Mouse (Mus musculus) telencephalon, adult 2 months (tissue): ENCODE measurements around the gene Zc3h12a.
A peak's percentile ranks its signal among the peaks of the same experiment; 100 is the strongest.

ENCODE experiments used
- DNase-seq: peaks from one replicate; pipeline ENCODE4 v3.0.0-alpha.2; 2011; ENCODE audit warnings: low read depth, low spot score

The Zc3h12a gene

DNA sequence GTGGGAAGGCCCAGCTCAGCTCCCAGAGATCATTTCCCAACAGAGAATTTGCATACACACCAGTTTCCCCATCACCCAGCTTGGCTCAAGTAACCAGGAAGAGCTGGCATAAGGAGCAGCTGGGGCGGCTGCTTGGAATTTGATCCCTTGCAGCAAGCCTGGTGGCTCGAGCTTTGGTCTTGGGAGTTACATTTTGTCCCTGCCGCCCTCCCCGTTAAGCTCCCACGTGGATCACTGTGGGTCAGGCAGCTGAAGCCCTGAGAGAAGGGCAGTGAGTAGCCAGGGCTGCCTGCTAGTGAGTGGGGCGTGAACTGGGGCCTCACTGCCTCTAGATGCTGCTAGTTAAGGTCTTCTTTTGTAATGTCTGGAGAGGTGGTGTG is 11.9 kb downstream of the Zc3h12a start:
- peak; percentile 42 for DNase-seq

DNA sequence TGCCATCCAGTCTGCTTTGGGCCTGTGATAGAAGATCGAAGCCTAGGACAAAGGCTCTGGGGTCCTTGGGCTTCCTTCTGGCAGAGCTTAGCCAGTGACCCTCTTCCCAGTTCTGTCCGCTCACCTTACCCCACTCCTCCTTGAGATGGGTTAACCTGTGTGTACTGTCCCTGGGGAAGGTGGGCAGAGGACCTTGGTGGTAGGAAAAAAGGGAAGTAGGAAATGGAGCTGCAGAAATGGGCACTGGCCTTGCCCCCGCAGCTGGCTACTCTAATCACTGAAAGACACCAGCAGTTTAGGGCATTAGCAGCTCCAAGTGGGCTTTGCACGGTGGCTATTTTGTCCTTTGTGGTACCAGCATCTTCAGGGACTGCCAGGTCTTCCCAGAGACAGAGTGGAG is 12.6 kb downstream of the Zc3h12a start:
- DNase-seq, result no peak

DNA sequence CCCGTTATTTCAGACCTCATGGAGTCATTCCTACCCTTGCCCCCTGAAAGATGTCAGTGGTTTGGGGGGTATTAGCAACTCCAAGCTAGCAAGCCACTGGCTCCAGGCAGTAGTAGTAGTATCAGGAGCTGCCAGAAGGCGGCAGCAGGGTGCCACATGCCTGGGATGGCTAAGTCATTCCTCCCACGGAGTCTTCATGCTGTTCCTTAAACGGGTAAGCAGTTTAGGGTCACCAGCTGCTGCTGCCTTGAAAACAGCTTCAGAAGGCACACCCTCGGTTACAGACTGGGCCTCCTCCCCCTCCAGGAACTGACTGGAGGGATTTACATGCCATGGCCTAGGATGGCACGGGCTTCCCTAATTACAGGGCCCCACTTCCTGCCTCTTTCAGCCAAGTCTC is 13.0 kb downstream of the Zc3h12a start:
- DNase-seq, result peak; percentile 85

GRCm38 (mm10) chr4:125105354-125105753 is 22.3 kb downstream of the Zc3h12a start:
- DNase-seq, result no peak

DNA sequence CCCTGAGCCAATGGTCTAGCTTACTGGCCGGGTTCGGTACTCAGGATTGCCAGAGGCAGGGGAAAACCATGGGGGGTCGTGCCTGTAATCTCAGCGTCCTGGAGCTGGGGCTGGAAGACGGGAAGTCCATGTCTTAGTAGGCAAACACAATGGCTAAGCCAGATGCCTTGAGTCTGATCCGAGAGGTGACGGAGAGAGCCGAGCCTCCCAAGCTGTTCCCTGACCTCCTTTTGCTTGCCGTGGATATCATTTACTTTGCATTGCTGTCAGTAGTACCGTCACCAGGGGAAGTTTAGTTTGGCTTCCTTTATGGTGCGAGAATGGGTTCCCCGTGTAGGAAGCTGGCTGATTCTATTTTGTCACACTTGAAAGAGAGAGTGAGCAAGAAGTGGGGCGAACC is 26.3 kb downstream of the Zc3h12a start:
- DNase-seq, result no peak

- no peak for DNase-seq
Measured at GRCm38 (mm10) chr4:125099458-125099857, 28.2 kb downstream of the Zc3h12a start.

GRCm38 (mm10) chr4:125097412-125097811 is 30.2 kb downstream of the Zc3h12a start:
- DNase-seq, result no peak

DNA sequence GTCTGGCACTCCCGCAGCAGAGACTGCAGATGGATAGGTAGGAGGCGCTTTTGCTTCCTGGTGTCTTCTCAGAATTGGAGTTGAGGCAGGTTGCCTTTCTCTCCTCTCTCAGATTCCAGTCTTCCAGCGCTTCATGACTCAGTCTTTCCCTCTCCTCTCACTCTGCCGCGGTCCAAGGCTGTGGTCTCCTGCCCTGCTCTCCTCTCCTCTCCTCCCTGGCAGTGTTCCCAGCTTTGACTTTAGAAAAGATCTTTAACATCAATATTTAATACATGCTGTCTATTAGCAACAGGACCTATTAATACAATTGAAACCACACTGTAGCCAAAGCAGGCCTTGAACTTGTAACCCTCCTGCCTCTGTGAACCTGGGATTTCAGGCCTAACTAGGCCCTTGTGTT is 31.6 kb downstream of the Zc3h12a start:
- no peak for DNase-seq

GRCm38 (mm10) chr4:125093031-125093430 is 34.6 kb downstream of the Zc3h12a start:
- no peak for DNase-seq

DNA sequence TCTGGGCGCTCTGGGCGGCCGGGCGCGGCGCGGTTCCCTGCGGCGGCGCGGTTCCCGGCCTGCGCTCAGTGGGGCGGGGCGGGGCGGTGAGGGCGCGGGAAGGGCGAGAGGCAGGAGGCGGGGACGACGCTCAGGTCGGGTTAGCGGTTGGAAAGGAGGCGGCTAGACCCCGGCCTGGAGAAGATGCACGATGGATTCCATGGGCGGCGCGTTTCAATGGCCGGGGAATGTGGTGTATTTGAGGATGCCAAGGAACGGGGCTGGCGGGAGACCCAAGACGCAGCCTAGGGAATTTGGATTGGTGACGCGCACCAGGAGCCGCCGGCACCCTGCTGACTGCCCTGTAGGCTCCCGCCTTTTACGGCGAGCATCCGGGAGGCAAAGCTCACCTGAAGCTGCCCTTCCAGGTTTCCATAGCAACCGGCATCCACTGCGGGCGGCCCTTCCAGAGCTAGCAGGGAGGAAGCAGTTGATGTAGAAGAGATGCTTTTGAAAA is 42.2 kb downstream of the Zc3h12a start:
- peak; percentile 72 for DNase-seq

- peak; percentile 52 for DNase-seq
Measured at GRCm38 (mm10) chr4:125084403-125085345, 43.0 kb downstream of the Zc3h12a start, which contains the start of gene Meaf6. Gene Meaf6 (plus strand): TSS chr4:125085134.

- no peak for DNase-seq
Measured at GRCm38 (mm10) chr4:125078698-125079097, 48.9 kb downstream of the Zc3h12a start.

- DNase-seq, result no peak
Measured at GRCm38 (mm10) chr4:125077700-125078099, 49.9 kb downstream of the Zc3h12a start.
